Mouse (Mus musculus) cerebellum, adult 2 months (tissue): Measurements from ENCODE around the gene Olfr1535. TPM values are rescaled to one million over a fixed set of nuclear protein-coding genes. Genes with fewer than 3 reads are reported as not detected.

ENCODE experiments used
- DNase-seq, 2 experiments: peaks; one replicate each; pipeline ENCODE4 v3.0.0; 2021
- H3K27ac ChIP-seq: fragments of 200-500 bp; 2 replicates; pipeline ENCODE4 v1.5.1; 2012; ENCODE audit warnings: low read length, control low read depth, inconsistent platforms; ENCODE audit not compliant: insufficient read depth
- H3K27me3 ChIP-seq: fragments of 200-500 bp; 2 replicates; pipeline ENCODE4 v1.6.1; 2012; ENCODE audit warnings: inconsistent platforms, mild to moderate bottlenecking, low read length, moderate library complexity; ENCODE audit not compliant: control insufficient read depth, insufficient read depth
- H3K4me1 ChIP-seq: fragments of 200-500 bp; 2 replicates; pipeline ENCODE4 v1.6.1; 2011; ENCODE audit warnings: low read length; ENCODE audit not compliant: control insufficient read depth, insufficient read depth
- H3K4me3 ChIP-seq: fragments of 200-500 bp; replicated peaks from 2 replicates; pipeline ENCODE3; 2011; ENCODE audit warnings: mild to moderate bottlenecking, low read depth, low read length, control low read depth; ENCODE audit not compliant: insufficient read depth
- CTCF ChIP-seq: fragments of 200-500 bp; IDR thresholded peaks from 2 replicates; pipeline ENCODE4 v1.5.1; 2011; ENCODE audit warnings: low read depth, mild to moderate bottlenecking, control low read depth, low read length, moderate library complexity, borderline replicate concordance; ENCODE audit not compliant: insufficient read depth
- POLR2A ChIP-seq: fragments of 200-500 bp; IDR thresholded peaks from 2 replicates; pipeline ENCODE4 v1.6.1; 2011; ENCODE audit warnings: low read length, control low read depth, borderline replicate concordance; ENCODE audit not compliant: insufficient read depth
- WGBS: fragments of 180-500 bp; shearing (Covaris S2); methylation state at CpG from one replicate; pipeline ENCODE4 v1.1.7; 2018; 5-methylcytosine and 5-hydroxymethylcytosine counted together
- polyA plus RNA-seq: library from polyadenylated mRNA; depleted of rRNA; stranded (reverse); fragments of >200 nt; gene quantifications from 2 replicates; pipeline ENCODE4 v1.2.3, GENCODE M21; 2012; rRNA removed

The Olfr1535 gene
- polyA plus RNA-seq, 1 experiment, result not detected

DNA sequence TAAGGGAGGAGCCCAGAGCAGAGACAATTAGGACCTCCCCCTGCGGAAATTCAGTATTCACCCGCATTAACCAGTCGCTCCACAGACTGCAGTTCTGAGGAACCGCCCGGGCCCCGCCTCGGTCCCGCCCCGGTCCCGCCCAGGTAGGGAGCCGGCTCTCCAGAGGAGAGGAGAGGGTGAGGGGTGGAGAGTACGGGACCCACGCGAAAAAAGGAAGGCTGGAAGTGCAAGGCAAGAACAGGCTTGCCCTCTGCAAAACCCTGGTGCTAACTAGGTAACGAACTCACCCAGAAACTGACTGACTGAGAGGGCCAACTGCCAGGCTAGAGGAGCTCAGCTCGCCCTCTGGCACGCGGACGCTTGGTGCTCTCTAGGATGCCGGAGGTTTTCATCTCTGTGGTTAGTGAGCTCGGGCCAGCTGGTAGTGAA, 53.5 kb downstream of the Olfr1535 start:
- DNase-seq, result peak; percentile 86 to 87
- Histone ChIP-seq H3K27me3 (no peaks in the 10 kb centered on the region), H3K27ac (peak overlapping the region; percentile 81), H3K4me3 (peak overlapping the region; percentile 95), H3K4me1 (no peaks in the 10 kb centered on the region)
- peak; percentile 78; the same call in 1 of the 2 replicates for TF ChIP-seq POLR2A
- TF ChIP-seq CTCF, result no peak
- under 1% methylated on average over 21 of the region's 21 CpGs for WGBS

Other genes with a start within 250 kb of the Olfr1535 start
- 0.25 and 0.33 TPM in 2 replicates for gene Gpx6, start 247.8 kb downstream of the Olfr1535 start, polyA plus RNA-seq
- gene Olfr1367, start 213.0 kb downstream of the Olfr1535 start, polyA plus RNA-seq, result not detected in 2 replicates
- gene Zscan12, start 197.1 kb downstream of the Olfr1535 start, polyA plus RNA-seq, result 6.5 and 6.7 TPM in 2 replicates
- gene Zkscan3, start 157.1 kb downstream of the Olfr1535 start, polyA plus RNA-seq, result 45.0 and 47.4 TPM in 2 replicates
- 2.6 and 2.7 TPM in 2 replicates for gene Pgbd1, start 118.8 kb downstream of the Olfr1535 start, polyA plus RNA-seq
- gene Zscan26, start 106.2 kb downstream of the Olfr1535 start, polyA plus RNA-seq, result 69.3 and 71.9 TPM in 2 replicates
- 0.44 and 0.54 TPM in 2 replicates for gene Nkapl, start 91.4 kb downstream of the Olfr1535 start, polyA plus RNA-seq
- gene Zkscan4, start 81.0 kb downstream of the Olfr1535 start, polyA plus RNA-seq, result 3.6 and 4.2 TPM in 2 replicates
- not detected in 2 replicates for gene Gm10065, start 80.5 kb downstream of the Olfr1535 start, polyA plus RNA-seq
- 1.5 and 1.8 TPM in 2 replicates for gene AK157302, start 64.7 kb downstream of the Olfr1535 start, polyA plus RNA-seq
- gene Gm11273, start 58.5 kb downstream of the Olfr1535 start, polyA plus RNA-seq, result 28.3 and 29.8 TPM in 2 replicates
- gene Zkscan8, start 28.8 kb downstream of the Olfr1535 start, polyA plus RNA-seq, result 7.5 and 9.8 TPM in 2 replicates
- not detected in 2 replicates for gene Olfr1366, start 17.1 kb downstream of the Olfr1535 start, polyA plus RNA-seq
- gene Olfr1364, start 21.9 kb upstream of the Olfr1535 start, polyA plus RNA-seq, result not detected in 2 replicates
- gene Olfr1362, start 54.1 kb upstream of the Olfr1535 start, polyA plus RNA-seq, result not detected in 2 replicates
- gene Olfr11, start 82.6 kb upstream of the Olfr1535 start, polyA plus RNA-seq, result 0.03 TPM in 1 of 2 replicates, not detected in the other
- not detected in 2 replicates for gene Olfr1361, start 103.5 kb upstream of the Olfr1535 start, polyA plus RNA-seq
- not detected in 2 replicates for gene Olfr1360, start 117.5 kb upstream of the Olfr1535 start, polyA plus RNA-seq
- gene Olfr1359, start 138.2 kb upstream of the Olfr1535 start, polyA plus RNA-seq, result not detected in 2 replicates
- gene Hist1h2bl, start 156.2 kb upstream of the Olfr1535 start, polyA plus RNA-seq, result not detected in 2 replicates
- 0.84 and 1.5 TPM in 2 replicates for gene Hist1h2ai, start 156.5 kb upstream of the Olfr1535 start, polyA plus RNA-seq
- gene Hist1h3h, start 157.8 kb upstream of the Olfr1535 start, polyA plus RNA-seq, result 2.9 TPM in 1 of 2 replicates, not detected in the other
- not detected in 2 replicates for gene Hist1h2bm, start 162.2 kb upstream of the Olfr1535 start, polyA plus RNA-seq
- 2.4 and 3.6 TPM in 2 replicates for gene Hist1h4j, start 175.2 kb upstream of the Olfr1535 start, polyA plus RNA-seq
- 16.9 and 17.5 TPM in 2 replicates for gene Hist1h4k, start 190.6 kb upstream of the Olfr1535 start, polyA plus RNA-seq
- 1.9 and 2.4 TPM in 2 replicates for gene Hist1h2ak, start 193.9 kb upstream of the Olfr1535 start, polyA plus RNA-seq
- gene Hist1h2bn, start 194.2 kb upstream of the Olfr1535 start, polyA plus RNA-seq, result 1.2 and 2.6 TPM in 2 replicates
- gene Hist1h1b, start 220.7 kb upstream of the Olfr1535 start, polyA plus RNA-seq, result 0.27 and 0.41 TPM in 2 replicates
- 1.9 and 4.9 TPM in 2 replicates for gene Hist1h3i, start 223.5 kb upstream of the Olfr1535 start, polyA plus RNA-seq
- not detected in 2 replicates for gene Hist1h2an, start 227.3 kb upstream of the Olfr1535 start, polyA plus RNA-seq
- not detected in 2 replicates for gene Hist1h2bp, start 227.6 kb upstream of the Olfr1535 start, polyA plus RNA-seq